Mouse (Mus musculus): Measurements from ENCODE around the gene Bcl2l10.

GRCm38 (mm10) chr9:75362201-75362600 lies 14.6 kb downstream of the Bcl2l10 start:
- TF ChIP-seq CTCF (conservative IDR thresholded peaks at IDR 0.05; ENCODE audit: low read length) = no peak
- no peak for TF ChIP-seq POU5F1 (IDR thresholded peaks at IDR 0.05; ENCODE audit: borderline replicate concordance, low read length)
